Comparison of ENCODE assay signal across 8 mouse cellular contexts in genomic region chr13:23446498-23446952, GRCm38 (mm10). TPM values are rescaled to one million over a fixed set of nuclear protein-coding genes. Genes with fewer than 3 reads are reported as not detected.
DNase-seq lines count a peak whose midpoint lies in the region; ATAC-seq and TF ChIP-seq lines count a peak whose summit lies in the region.

No protein-coding gene starts in this region.

- H3K27ac ChIP-seq in heart, embryonic 12.5 days (ENCODE audit: poor library complexity, severe bottlenecking): peak overlapping the region; percentile 72
- H3K27ac ChIP-seq in kidney, embryonic 16.5 days (ENCODE audit: low read length): peak overlapping the region; percentile 81
- H3K27ac ChIP-seq in liver, adult 2 months (replicated peaks; ENCODE audit: insufficient read depth, low read depth, low read length): no peak overlapping the region

- TF ChIP-seq POLR2A in liver, adult 2 months (IDR thresholded peaks at IDR 0.05; ENCODE audit: extremely low read depth, insufficient read depth, low read length): no peak

- H3K79me3 ChIP-seq in C2C12 (ENCODE audit: low read depth): no peaks in the 10 kb centered on the region

- peak overlapping the region; percentile 57 for H3K4me3 ChIP-seq in C2C12 (ENCODE audit: insufficient read depth, poor library complexity, severe bottlenecking)
- H3K4me3 ChIP-seq in heart, embryonic 12.5 days: peak overlapping the region; percentile 66
- H3K4me3 ChIP-seq in kidney, embryonic 16.5 days (ENCODE audit: low read length): peak overlapping the region; percentile 85
- H3K4me3 ChIP-seq in liver, adult 2 months (ENCODE audit: insufficient read depth, low read depth, low read length): peak overlapping the region; percentile 43

- H3K36me3 ChIP-seq in C2C12 (ENCODE audit: control insufficient read depth, insufficient read depth): no peaks in the 10 kb centered on the region
- no peaks in the 10 kb centered on the region for H3K36me3 ChIP-seq in heart, embryonic 12.5 days
- H3K36me3 ChIP-seq in kidney, embryonic 16.5 days (ENCODE audit: insufficient read depth, low read length): no peaks in the 10 kb centered on the region
- H3K36me3 ChIP-seq in liver, adult 2 months (ENCODE audit: control insufficient read depth, insufficient read depth, low read length): no peaks in the 10 kb centered on the region

- peaks cover 11% of the 10 kb centered on the region; the same call in 1 of the 2 replicates for H3K4me1 ChIP-seq in heart, embryonic 12.5 days (replicated peaks)
- peaks cover 14% of the 10 kb centered on the region for H3K4me1 ChIP-seq in kidney, embryonic 16.5 days (ENCODE audit: insufficient read depth, low read length)
- H3K4me1 ChIP-seq in liver, adult 2 months (ENCODE audit: control insufficient read depth, insufficient read depth, low read length): peaks cover 2% of the 10 kb centered on the region; the same call in 1 of the 2 replicates

- no peak for TF ChIP-seq CTCF in C2C12 (IDR thresholded peaks at IDR 0.05; ENCODE audit: control insufficient read depth, insufficient read depth, insufficient read length)
- no peak for TF ChIP-seq CTCF in liver, adult 2 months (IDR thresholded peaks at IDR 0.05; ENCODE audit: low read depth, low read length)

- H3ac ChIP-seq in C2C12 (ENCODE audit: control insufficient read depth, insufficient read length, low read depth): peak overlapping the region; percentile 16

- peak; percentile 94 for DNase-seq in brain, adult 2 months (ENCODE audit: low read depth, low spot score)
- DNase-seq in liver, adult 2 months (ENCODE audit: extremely low read depth, low read depth, low spot score): peak; percentile 76
- DNase-seq in monocyte, adult 2 months (ENCODE audit: low read depth in 1 of 2, low spot score in 2 of 2): peak; percentile 74 to 85
- DNase-seq in spleen, postnatal 4 days (ENCODE audit: low spot score in 2 of 2): peak; percentile 86 to 93

- ATAC-seq in erythroid progenitor cell, adult 5-6 weeks (replicated peaks; ENCODE audit: low FRiP score, poor library complexity, severe bottlenecking): peak; percentile 50
- ATAC-seq in heart, embryonic 12.5 days (ENCODE audit: insufficient number of reproducible peaks, low FRiP score): peak; percentile 68
- ATAC-seq in kidney, embryonic 16.5 days (ENCODE audit: low FRiP score, low TSS enrichment): peak; percentile 65; the same call in 1 of the 2 replicates

- no peaks in the 10 kb centered on the region for H3K9me3 ChIP-seq in heart, embryonic 12.5 days (replicated peaks)
- no peaks in the 10 kb centered on the region for H3K9me3 ChIP-seq in kidney, embryonic 16.5 days (ENCODE audit: low read length)

- peak overlapping the region; percentile 84 for H3K4me2 ChIP-seq in heart, embryonic 12.5 days
- peak overlapping the region; percentile 83 for H3K4me2 ChIP-seq in kidney, embryonic 16.5 days (replicated peaks; ENCODE audit: low read depth, low read length)

- peak overlapping the region; percentile 70 for H3K9ac ChIP-seq in heart, embryonic 12.5 days
- peak overlapping the region; percentile 72 for H3K9ac ChIP-seq in kidney, embryonic 16.5 days (replicated peaks; ENCODE audit: low read length)
- 0 out of 2 replicates have a peak overlapping the region, but pooled peaks have one; percentile 27 for H3K9ac ChIP-seq in liver, adult 2 months (ENCODE audit: low read depth, low read length)

- WGBS in heart, embryonic 12.5 days: under 1% methylated on average over 16 of the region's 16 CpGs
- WGBS in kidney, embryonic 16.5 days: under 1% methylated on average over 16 of the region's 16 CpGs
- under 1% methylated on average over 16 of the region's 16 CpGs for WGBS in liver, adult 2 months

- no peaks in the 10 kb centered on the region for H3K79me2 ChIP-seq in C2C12 (ENCODE audit: control insufficient read depth, insufficient read depth)
- no peaks in the 10 kb centered on the region for H3K79me2 ChIP-seq in liver, adult 2 months (ENCODE audit: control insufficient read depth, insufficient read depth, low read length)

- no peaks in the 10 kb centered on the region for H3K27me3 ChIP-seq in C2C12 (ENCODE audit: control insufficient read depth, insufficient read depth, insufficient read length)
- no peaks in the 10 kb centered on the region for H3K27me3 ChIP-seq in heart, embryonic 12.5 days (replicated peaks)
- no peaks in the 10 kb centered on the region for H3K27me3 ChIP-seq in kidney, embryonic 16.5 days (ENCODE audit: insufficient read depth, low read length)
- H3K27me3 ChIP-seq in liver, adult 2 months (ENCODE audit: control insufficient read depth, insufficient read depth, low read length): no peaks in the 10 kb centered on the region

TF ChIP-seq in C2C12, 6 proteins besides CTCF, POLR2A, EP300 and RAD21:
- TF ChIP-seq CEBPB (IDR thresholded peaks at IDR 0.05; ENCODE audit: low read depth) (peak; percentile 43), FOSL1 (IDR thresholded peaks at IDR 0.05; ENCODE audit: insufficient read depth, low read length, poor library complexity, severe bottlenecking) (peak; percentile 21), MYOD1 (IDR thresholded peaks at IDR 0.05; ENCODE audit: control insufficient read depth, insufficient read length, low read depth) (no peak)

RNA-seq across cellular contexts. Expression of gene Btn1a1, which starts 19.2 kb away (rescaled TPM):
- polyA plus RNA-seq in C2C12 (2012; fragmentation: generic; extraction: Trizol): not detected
- total RNA-seq in erythroid progenitor cell, adult 5-6 weeks (2015; ENCODE audit: low replicate concordance): 1.4 and 4.2 TPM in 2 replicates
- total RNA-seq in erythroid progenitor cell, adult 5-6 weeks (2017; ENCODE audit: low replicate concordance): 0.90 and 1.4 TPM in 2 replicates
- 2.6 and 2.9 TPM in 2 replicates for polyA plus RNA-seq in heart, embryonic 12.5 days (2016; fragmentation: Nextera tagmentation; extraction: Ambion mirVana)
- 0.08 and 0.11 TPM in 2 replicates for polyA plus RNA-seq in kidney, embryonic 16.5 days (2015; fragmentation: Nextera tagmentation; extraction: Ambion mirVana)
- not detected in 2 replicates for total RNA-seq in liver, adult 2 months (2014; rRNA removed)
- not detected in 2 replicates for polyA plus RNA-seq in liver, adult 2 months (2012; rRNA removed)

RNA-seq across cellular contexts. Expression of gene Abt1, which starts 22.9 kb away (rescaled TPM):
- 11.2 TPM for polyA plus RNA-seq in C2C12 (2012; fragmentation: generic; extraction: Trizol)
- 1.1 and 2.1 TPM in 2 replicates for total RNA-seq in erythroid progenitor cell, adult 5-6 weeks (2015; ENCODE audit: low replicate concordance)
- 1.3 and 1.6 TPM in 2 replicates for total RNA-seq in erythroid progenitor cell, adult 5-6 weeks (2017; ENCODE audit: low replicate concordance)
- polyA plus RNA-seq in heart, embryonic 12.5 days (2016; fragmentation: Nextera tagmentation; extraction: Ambion mirVana): 8.1 and 8.9 TPM in 2 replicates
- polyA plus RNA-seq in kidney, embryonic 16.5 days (2015; fragmentation: Nextera tagmentation; extraction: Ambion mirVana): 13.7 and 14.6 TPM in 2 replicates
- total RNA-seq in liver, adult 2 months (2014; rRNA removed): 3.5 and 3.7 TPM in 2 replicates
- 2.1 TPM in 2 replicates for polyA plus RNA-seq in liver, adult 2 months (2012; rRNA removed)

RNA-seq across cellular contexts. Expression of gene Btn2a2, which starts 42.1 kb away (rescaled TPM):
- 0.07 TPM for polyA plus RNA-seq in C2C12 (2012; fragmentation: generic; extraction: Trizol)
- not detected in 2 replicates for total RNA-seq in erythroid progenitor cell, adult 5-6 weeks (2015; ENCODE audit: low replicate concordance)
- total RNA-seq in erythroid progenitor cell, adult 5-6 weeks (2017; ENCODE audit: low replicate concordance): not detected in 2 replicates
- 0.45 and 0.58 TPM in 2 replicates for polyA plus RNA-seq in heart, embryonic 12.5 days (2016; fragmentation: Nextera tagmentation; extraction: Ambion mirVana)
- polyA plus RNA-seq in kidney, embryonic 16.5 days (2015; fragmentation: Nextera tagmentation; extraction: Ambion mirVana): 0.50 and 0.54 TPM in 2 replicates
- total RNA-seq in liver, adult 2 months (2014; rRNA removed): not detected in 2 replicates
- polyA plus RNA-seq in liver, adult 2 months (2012; rRNA removed): not detected in 2 replicates
